In genomic region chr13:95679078-95679477, GRCm38 (mm10) we compare ENCODE assay signal across 20 mouse cellular contexts. TPM values are rescaled to one million over a fixed set of nuclear protein-coding genes. Genes with fewer than 3 reads are reported as not detected.
DNase-seq lines count a peak whose midpoint lies in the region; ATAC-seq and TF ChIP-seq lines count a peak whose summit lies in the region.
"Had no signal": no experiment of that assay in that cellular context is flagged by ENCODE, and none has a peak within 500 bp of the region (broad histone marks: within the 10 kb centered on the region; RNA-seq: fewer than 3 reads in every experiment).

No protein-coding gene starts in this region.

- TF ChIP-seq CTCF in liver, postnatal 0 days (IDR thresholded peaks at IDR 0.05; ENCODE audit: low read depth): no peak
- TF ChIP-seq CTCF in lung, adult 2 months (IDR thresholded peaks at IDR 0.05; ENCODE audit: insufficient read depth, low read length): no peak

- no peak for TF ChIP-seq POLR2A in lung, adult 2 months (IDR thresholded peaks at IDR 0.05; ENCODE audit: borderline replicate concordance, extremely low read depth, low read depth, low read length)

- peak overlapping the region; percentile 27 for H3K4me2 ChIP-seq in liver, postnatal 0 days (ENCODE audit: low read depth, low read length)
- H3K4me2 ChIP-seq: embryonic facial prominence, embryonic 15.5 days; hindbrain, embryonic 15.5 days; midbrain, embryonic 15.5 days; neural tube, embryonic 13.5 days had no signal

- WGBS in liver, postnatal 0 days (ENCODE audit: insufficient replicate concordance): 54% methylated on average over 5 of the region's 5 CpGs
- 84% methylated on average over 5 of the region's 5 CpGs for WGBS in lung, adult 2 months

- peaks cover 32% of the 10 kb centered on the region for H3K36me3 ChIP-seq in liver, postnatal 0 days (replicated peaks; ENCODE audit: insufficient read depth, low read length)
- H3K36me3 ChIP-seq: hindbrain, embryonic 15.5 days; midbrain, embryonic 15.5 days; neural tube, embryonic 13.5 days had no signal

- no peaks in the 10 kb centered on the region for H3K9me3 ChIP-seq in liver, postnatal 0 days (ENCODE audit: low read length)
- H3K9me3 ChIP-seq: embryonic facial prominence, embryonic 15.5 days; hindbrain, embryonic 15.5 days; midbrain, embryonic 15.5 days; neural tube, embryonic 13.5 days had no signal

- peak; percentile 53 for ATAC-seq in erythroblast, adult 5-6 weeks (replicated peaks; ENCODE audit: low FRiP score, poor library complexity, severe bottlenecking)
- ATAC-seq in liver, postnatal 0 days: peak; percentile 26
- ATAC-seq: forebrain, postnatal 0 days; midbrain, embryonic 15.5 days had no signal

- H3K9ac ChIP-seq in liver, postnatal 0 days (replicated peaks): no peak overlapping the region; the same call in 1 of the 2 replicates
- H3K9ac ChIP-seq: embryonic facial prominence, embryonic 15.5 days; forebrain, postnatal 0 days; hindbrain, embryonic 15.5 days; midbrain, embryonic 15.5 days; neural tube, embryonic 13.5 days had no signal

- H3K4me1 ChIP-seq in liver, postnatal 0 days (ENCODE audit: insufficient read depth): peaks cover 24% of the 10 kb centered on the region
- H3K4me1 ChIP-seq in lung, adult 2 months (ENCODE audit: control insufficient read depth, insufficient read depth, low read length): no peaks in the 10 kb centered on the region
- H3K4me1 ChIP-seq: embryonic facial prominence, embryonic 15.5 days; hindbrain, embryonic 15.5 days; midbrain, embryonic 15.5 days; neural tube, embryonic 13.5 days had no signal

- peak overlapping the region; percentile 91 for H3K27ac ChIP-seq in liver, postnatal 0 days (ENCODE audit: low read depth)
- H3K27ac ChIP-seq: embryonic facial prominence, embryonic 15.5 days; hindbrain, embryonic 15.5 days; midbrain, embryonic 15.5 days; neural tube, embryonic 13.5 days had no signal

- no peak overlapping the region for H3K4me3 ChIP-seq in liver, postnatal 0 days (ENCODE audit: low read depth, low read length)
- no peak overlapping the region for H3K4me3 ChIP-seq in lung, adult 2 months (replicated peaks; ENCODE audit: extremely low read depth, low read depth, low read length)
- H3K4me3 ChIP-seq: embryonic facial prominence, embryonic 15.5 days; hindbrain, embryonic 15.5 days; midbrain, embryonic 15.5 days; neural tube, embryonic 13.5 days had no signal

- no peaks in the 10 kb centered on the region for H3K27me3 ChIP-seq in liver, postnatal 0 days (ENCODE audit: insufficient read depth, low read length)
- H3K27me3 ChIP-seq: embryonic facial prominence, embryonic 15.5 days; hindbrain, embryonic 15.5 days; midbrain, embryonic 15.5 days; neural tube, embryonic 13.5 days had no signal

- no peak for TF ChIP-seq EP300 in liver, postnatal 0 days (IDR thresholded peaks at IDR 0.05; ENCODE audit: low read depth)

- DNase-seq in heart, adult 11 months: peak; percentile 79
- DNase-seq in heart, adult 9 months (ENCODE audit: low spot score in 2 of 2): no peak
- DNase-seq in B cell, adult 2 months: peak; percentile 24 to 33
- DNase-seq in liver, postnatal 0 days: no peak
- no peak for DNase-seq in frontal cortex, postnatal 10 days (ENCODE audit: low spot score in 2 of 2)
- no peak for DNase-seq in neural tube, embryonic 10.5 days (ENCODE audit: extremely low spot score, low spot score)
- no peak for DNase-seq in lung, adult 2 months
- DNase-seq: adrenal gland, postnatal 36 days; cerebellum, adult 11-12 months; forebrain, postnatal 0 days; gastrocnemius, postnatal 14 days; kidney, adult 18-20 months; kidney, postnatal 4 days; lung, postnatal 4 days; thymus, adult 18-20 months had no signal

RNA-seq across cellular contexts. Expression of gene F2rl2, which starts 17.6 kb away (rescaled TPM):
- total RNA-seq in erythroblast, adult 5-6 weeks (2015; ENCODE audit: low replicate concordance): 1.0 and 4.2 TPM in 2 replicates
- 0.14 and 1.0 TPM in 2 replicates for total RNA-seq in erythroblast, adult 5-6 weeks (2017; ENCODE audit: low replicate concordance)
- polyA plus RNA-seq in liver, postnatal 0 days (2015; fragmentation: Nextera tagmentation; extraction: Ambion mirVana): 10.7 and 13.0 TPM in 2 replicates
- polyA plus RNA-seq in lung, adult 2 months (2012; rRNA removed): 1.6 and 2.3 TPM in 2 replicates
- total RNA-seq: gastrocnemius, postnatal 14 days had no signal

Comparison
In these comparisons a context has a peak if more than half of its experiments do, and no peak if none do; other contexts are left out.
1. DNase-seq: peak in heart, adult 11 months (single experiment) and B cell, adult 2 months (2 of 2); none in heart, adult 9 months (0 of 2), liver, postnatal 0 days (single experiment), frontal cortex, postnatal 10 days (0 of 2), neural tube, embryonic 10.5 days (single experiment) and lung, adult 2 months (single experiment).